Mouse (Mus musculus) heart, adult 2 months (tissue): ENCODE results near the gene Thsd7a.

ENCODE experiments used
- CTCF ChIP-seq: fragments of 200-600 bp; IDR thresholded peaks from 2 replicates; pipeline ENCODE4 v1.8.1; 2022; ENCODE audit warnings: antibody characterized with exemption, mild to moderate bottlenecking, moderate library complexity
- POLR2A ChIP-seq: fragments of 200-500 bp; IDR thresholded peaks from 2 replicates; pipeline ENCODE4 v1.6.1; 2011; ENCODE audit warnings: mild to moderate bottlenecking, low read depth, low read length, control low read depth; ENCODE audit not compliant: insufficient read depth

DNA sequence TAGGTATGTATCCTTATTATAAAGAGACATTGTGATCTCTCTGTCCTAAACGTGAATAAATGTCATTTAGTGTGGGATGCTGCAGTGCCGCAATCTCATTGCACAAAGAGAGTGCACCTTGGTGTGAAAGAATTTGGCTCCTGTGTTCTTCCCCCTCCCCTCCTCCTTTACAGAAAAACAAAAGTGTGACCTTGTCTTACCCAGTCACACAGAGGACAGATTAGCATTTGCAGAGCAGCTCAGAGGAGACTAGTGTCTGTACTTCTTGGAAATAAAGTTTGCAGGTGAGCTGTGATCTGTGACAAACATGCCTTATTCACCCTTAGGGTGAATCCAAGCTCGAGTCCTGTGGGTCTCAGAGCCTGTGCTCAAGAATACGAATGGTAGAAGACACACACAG is 332.2 kb downstream of the Thsd7a start:
- TF ChIP-seq CTCF (no peak), POLR2A (no peak)
